Mouse (Mus musculus): ENCODE data around the gene Apoe. TPM values are rescaled to one million over a fixed set of nuclear protein-coding genes. Genes with fewer than 3 reads are reported as not detected.

Gene Apoe
- polyA plus RNA-seq, 1 experiment = 939 TPM

- H3K4me3 ChIP-seq (ENCODE audit: insufficient read depth, low read depth, low read length) = no peak overlapping the region
- DNase-seq = no peak
- H3K27me3 ChIP-seq (replicated peaks; ENCODE audit: control insufficient read depth, insufficient read depth, low read length) = no peaks in the 10 kb centered on the region
- WGBS = 98% methylated on average over 34 of the region's 34 CpGs
- peaks cover 20% of the 10 kb centered on the region for H3K4me1 ChIP-seq (ENCODE audit: control insufficient read depth, insufficient read depth, low read length)
- TF ChIP-seq CTCF (conservative IDR thresholded peaks at IDR 0.05; ENCODE audit: insufficient read depth, insufficient read length, low read depth, low read length) = no peak
- H3K36me3 ChIP-seq (ENCODE audit: control insufficient read depth, insufficient read depth, low read length) = no peaks in the 10 kb centered on the region
- H3K27ac ChIP-seq (ENCODE audit: insufficient read depth, low read depth, low read length) = no peak overlapping the region
Observed at GRCm38 (mm10) chr7:19696336-19696873, 2.6 kb downstream of the Apoe start.

GRCm38 (mm10) chr7:19695881-19696280, 3.1 kb downstream of the Apoe start:
- H3K27ac ChIP-seq (ENCODE audit: insufficient read depth, low read depth, low read length) = no peak overlapping the region
- no peak overlapping the region for H3K4me3 ChIP-seq (ENCODE audit: insufficient read depth, low read depth, low read length)
- TF ChIP-seq POLR2A (IDR thresholded peaks at IDR 0.05; ENCODE audit: low read depth, low read length) (no peak), CTCF (conservative IDR thresholded peaks at IDR 0.05; ENCODE audit: insufficient read depth, insufficient read length, low read depth, low read length) (no peak)
- no peak for DNase-seq
- H3K36me3 ChIP-seq (ENCODE audit: control insufficient read depth, insufficient read depth, low read length) = no peaks in the 10 kb centered on the region
- H3K27me3 ChIP-seq (replicated peaks; ENCODE audit: control insufficient read depth, insufficient read depth, low read length) = no peaks in the 10 kb centered on the region
- peaks cover 19% of the 10 kb centered on the region for H3K4me1 ChIP-seq (ENCODE audit: control insufficient read depth, insufficient read depth, low read length)
- WGBS = 89% methylated on average over 6 of the region's 6 CpGs

GRCm38 (mm10) chr7:19695213-19695594, 3.8 kb downstream of the Apoe start:
- WGBS = 45% methylated on average over 8 of the region's 8 CpGs
- no peak overlapping the region for H3K4me3 ChIP-seq (ENCODE audit: insufficient read depth, low read depth, low read length)
- H3K27me3 ChIP-seq (replicated peaks; ENCODE audit: control insufficient read depth, insufficient read depth, low read length) = no peaks in the 10 kb centered on the region
- H3K36me3 ChIP-seq (ENCODE audit: control insufficient read depth, insufficient read depth, low read length) = no peaks in the 10 kb centered on the region
- TF ChIP-seq CTCF (conservative IDR thresholded peaks at IDR 0.05; ENCODE audit: insufficient read depth, insufficient read length, low read depth, low read length) (no peak), POLR2A (IDR thresholded peaks at IDR 0.05; ENCODE audit: low read depth, low read length) (no peak)
- no peak for DNase-seq
- H3K27ac ChIP-seq (ENCODE audit: insufficient read depth, low read depth, low read length) = peak overlapping the region; percentile 4; the same call in 1 of the 2 replicates
- peaks cover 13% of the 10 kb centered on the region for H3K4me1 ChIP-seq (ENCODE audit: control insufficient read depth, insufficient read depth, low read length)

GRCm38 (mm10) chr7:19694336-19695212, 4.4 kb downstream of the Apoe start:
- Histone ChIP-seq H3K4me3 (ENCODE audit: insufficient read depth, low read depth, low read length) (no peak overlapping the region), H3K36me3 (ENCODE audit: control insufficient read depth, insufficient read depth, low read length) (no peaks in the 10 kb centered on the region), H3K27me3 (replicated peaks; ENCODE audit: control insufficient read depth, insufficient read depth, low read length) (no peaks in the 10 kb centered on the region), H3K4me1 (ENCODE audit: control insufficient read depth, insufficient read depth, low read length) (peaks cover 12% of the 10 kb centered on the region), H3K27ac (ENCODE audit: insufficient read depth, low read depth, low read length) (peak overlapping the region; percentile 4; the same call in 1 of the 2 replicates)
- WGBS = 66% methylated on average over 10 of the region's 10 CpGs
- no peak for DNase-seq
- TF ChIP-seq CTCF (conservative IDR thresholded peaks at IDR 0.05; ENCODE audit: insufficient read depth, insufficient read length, low read depth, low read length) (no peak), POLR2A (IDR thresholded peaks at IDR 0.05; ENCODE audit: low read depth, low read length) (no peak)

- Histone ChIP-seq H3K27me3 (replicated peaks; ENCODE audit: control insufficient read depth, insufficient read depth, low read length) (no peaks in the 10 kb centered on the region), H3K36me3 (ENCODE audit: control insufficient read depth, insufficient read depth, low read length) (no peaks in the 10 kb centered on the region), H3K4me1 (ENCODE audit: control insufficient read depth, insufficient read depth, low read length) (peaks cover 1% of the 10 kb centered on the region; the same call in 1 of the 2 replicates), H3K27ac (ENCODE audit: insufficient read depth, low read depth, low read length) (no peak overlapping the region), H3K4me3 (ENCODE audit: insufficient read depth, low read depth, low read length) (no peak overlapping the region)
- TF ChIP-seq CTCF (conservative IDR thresholded peaks at IDR 0.05; ENCODE audit: insufficient read depth, insufficient read length, low read depth, low read length) = no peak
- no peak for TF ChIP-seq POLR2A (IDR thresholded peaks at IDR 0.05; ENCODE audit: low read depth, low read length)
- WGBS = 43% methylated on average over 10 of the region's 10 CpGs
- DNase-seq = peak; percentile 57
Observed at GRCm38 (mm10) chr7:19693421-19693820, 5.6 kb downstream of the Apoe start.

- no peak within 1 kb of the TSS for H3K27ac ChIP-seq (ENCODE audit: insufficient read depth, low read depth, low read length)
- WGBS = 64% methylated on average over 28 of the region's 28 CpGs
- no peak within 1 kb of the TSS for H3K4me3 ChIP-seq (ENCODE audit: insufficient read depth, low read depth, low read length)
- H3K36me3 ChIP-seq (ENCODE audit: control insufficient read depth, insufficient read depth, low read length) = no peaks in the 10 kb centered on the region
- H3K4me1 ChIP-seq (ENCODE audit: control insufficient read depth, insufficient read depth, low read length) = no peaks in the 10 kb centered on the region
- no peak for TF ChIP-seq POLR2A (IDR thresholded peaks at IDR 0.05; ENCODE audit: low read depth, low read length)
- TF ChIP-seq CTCF (conservative IDR thresholded peaks at IDR 0.05; ENCODE audit: insufficient read depth, insufficient read length, low read depth, low read length) = no peak; the same call in 1 of the 2 replicates
- DNase-seq = peak; percentile 55
- no peaks in the 10 kb centered on the region for H3K27me3 ChIP-seq (replicated peaks; ENCODE audit: control insufficient read depth, insufficient read depth, low read length)
Observed at GRCm38 (mm10) chr7:19691873-19692865, 6.8 kb downstream of the Apoe start, which contains the start of gene Apoc1. Apoc1 (minus strand) TSS chr7:19692660.

Measured in kidney, adult 2 months (tissue).